Mouse (Mus musculus) urinary bladder, postnatal 25 days (tissue): ENCODE data around the gene Sema3b.
A peak's percentile ranks its signal among the peaks of the same experiment; 100 is the strongest.
"Not testable (repeated sequence)": the region's sequence is repeated elsewhere in the genome, so short reads cannot be mapped to it uniquely, and the experiment has no call there.

ENCODE experiments used
- DNase-seq: peaks from one replicate; pipeline ENCODE4 v3.0.0; 2022; ENCODE audit warnings: low spot score

Sema3b gene

DNA sequence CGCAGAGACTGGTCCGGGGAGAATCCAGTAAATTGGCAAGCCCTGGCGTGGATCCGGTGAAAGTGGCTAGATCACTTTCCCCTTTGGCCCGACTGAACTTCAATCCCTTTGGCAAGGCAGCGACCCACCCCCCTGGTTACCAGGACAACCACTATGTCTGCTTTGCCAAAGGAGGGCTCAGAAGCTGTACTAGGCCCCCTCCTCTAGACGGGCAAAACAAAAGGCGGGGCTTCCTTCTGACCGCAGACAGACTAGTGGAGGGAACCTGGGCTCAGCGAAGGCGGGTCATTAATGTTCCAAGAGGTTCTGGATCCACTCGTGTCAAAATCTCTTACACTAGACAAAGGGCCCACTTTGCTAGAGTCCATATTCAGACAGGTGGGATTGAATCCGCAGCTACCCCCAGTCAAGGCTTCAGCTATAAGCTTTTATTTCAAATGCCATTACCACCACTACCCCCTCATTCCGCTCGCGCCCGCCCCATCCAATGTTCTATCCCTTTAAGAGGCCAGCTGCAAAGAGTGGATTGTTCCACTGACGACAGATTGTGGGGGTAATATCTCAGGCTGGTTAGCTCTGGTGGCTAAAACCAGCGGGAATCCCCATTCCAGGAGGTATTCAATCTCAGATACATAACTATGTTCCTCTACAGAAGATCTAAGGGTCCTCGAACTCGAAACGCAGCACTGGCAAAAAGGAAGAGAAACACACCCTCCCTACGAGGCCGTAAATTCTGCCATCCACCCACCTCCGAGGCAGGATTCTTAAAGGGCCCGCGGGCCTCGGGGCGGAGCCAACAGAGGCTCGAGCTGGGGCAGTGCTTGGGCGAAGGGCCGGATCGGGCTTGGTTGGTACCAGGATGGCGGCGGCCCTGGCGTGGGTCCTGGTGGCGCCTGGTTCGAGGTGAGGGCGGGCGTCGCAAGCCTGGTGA, 40.4 kb downstream of the Sema3b start:
- peak; percentile 79 for DNase-seq

DNA sequence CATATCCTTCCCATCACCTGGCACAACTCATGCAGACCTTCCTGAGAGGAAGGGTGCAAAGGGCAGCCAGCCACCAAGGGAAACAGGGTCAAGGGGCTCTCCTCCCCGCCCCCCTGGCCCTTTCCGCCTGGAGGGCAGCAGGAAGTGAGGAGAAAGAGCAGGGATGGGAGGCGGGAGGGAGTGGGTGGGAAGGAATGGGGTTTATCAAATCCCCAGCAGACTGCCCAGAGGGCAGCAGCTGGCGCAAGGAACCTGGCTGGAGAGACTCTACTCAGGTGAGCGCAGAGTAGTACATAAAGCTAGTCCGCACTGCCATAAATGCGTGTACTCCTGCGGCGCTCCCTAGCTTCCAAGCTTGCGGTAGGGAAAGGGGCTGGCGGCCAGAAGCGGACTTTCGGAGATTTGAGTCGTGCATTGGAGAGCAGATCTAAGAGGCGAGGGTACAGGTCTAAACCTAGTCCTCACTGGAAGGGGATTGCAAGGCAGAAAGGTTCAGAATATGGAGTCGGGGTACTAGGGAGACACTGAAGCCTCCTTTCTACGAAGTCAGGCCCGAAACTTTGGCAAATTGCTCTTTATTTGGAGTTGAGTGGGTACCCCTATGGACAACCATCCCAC, 41.2 kb downstream of the Sema3b start, which contains the start of gene Hyal2:
TSS of gene Hyal2 (plus strand) at position 244 of the 618 bp plus-strand sequence.
- no peak for DNase-seq

DNA sequence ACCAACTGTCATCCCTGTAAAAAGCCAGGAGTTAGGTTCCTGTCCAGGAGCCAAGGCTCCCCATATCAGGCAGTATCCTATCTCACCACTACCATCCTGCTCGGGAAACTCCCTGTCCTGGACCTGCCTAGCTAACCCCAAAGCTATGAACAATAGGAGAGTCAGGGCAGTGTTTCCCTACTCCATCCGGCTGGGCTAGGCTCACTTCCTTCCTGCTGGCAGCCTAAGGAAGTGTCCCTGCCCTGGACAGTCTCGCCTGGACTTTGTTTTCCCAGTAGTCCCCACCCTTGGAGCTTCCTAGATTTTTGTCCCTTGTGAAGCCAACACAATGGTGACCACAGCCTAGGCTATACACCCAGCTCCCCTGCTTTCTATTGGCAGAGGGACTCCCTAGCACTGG, 42.2 kb downstream of the Sema3b start:
- no peak for DNase-seq

DNA sequence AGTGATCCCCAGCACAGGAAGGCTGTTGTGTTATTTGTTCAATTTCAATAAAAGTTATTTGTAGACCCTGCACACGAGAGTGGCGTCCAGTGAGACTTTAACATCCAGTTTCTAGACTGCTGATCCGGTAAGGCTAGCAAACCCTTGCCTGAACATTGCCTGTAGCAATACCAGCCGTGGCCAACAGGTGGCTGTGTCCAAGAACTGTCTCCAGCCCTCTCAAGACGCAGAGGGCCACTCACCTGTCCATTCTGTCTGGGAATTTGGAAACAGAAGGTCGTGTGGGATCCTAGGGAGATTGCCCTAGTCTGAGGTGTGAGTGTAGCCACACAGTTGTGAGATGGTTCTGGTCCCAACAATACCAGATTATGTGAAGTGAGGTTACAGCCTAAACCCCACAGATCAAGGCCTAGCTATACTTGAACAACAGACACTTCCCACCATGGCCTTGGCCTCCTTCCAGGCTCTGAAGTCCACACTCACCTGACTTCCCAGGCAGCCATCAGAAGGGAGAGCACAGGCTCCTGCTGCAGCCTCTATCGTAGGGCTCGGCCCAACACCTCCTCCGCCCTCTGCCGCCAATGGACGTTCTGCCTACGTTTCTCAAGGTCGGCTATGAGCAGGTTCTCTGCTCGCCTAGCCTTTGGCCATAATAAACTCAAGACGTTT, 42.9 kb downstream of the Sema3b start:
- DNase-seq: peak; percentile 82

GRCm38 (mm10) chr9:107565556-107565955, 43.5 kb downstream of the Sema3b start:
- not testable (repeated sequence) for DNase-seq

GRCm38 (mm10) chr9:107563029-107563581, 45.9 kb downstream of the Sema3b start, which contains the start of gene Tusc2:
Gene Tusc2 (plus strand): TSS chr9:107563255.
- DNase-seq: peak; percentile 87

- no peak for DNase-seq
These were observed 52.7 kb downstream of the Sema3b start for GRCm38 (mm10) chr9:107556346-107556745.

GRCm38 (mm10) chr9:107555701-107556100, 53.3 kb downstream of the Sema3b start:
- no peak for DNase-seq

DNA sequence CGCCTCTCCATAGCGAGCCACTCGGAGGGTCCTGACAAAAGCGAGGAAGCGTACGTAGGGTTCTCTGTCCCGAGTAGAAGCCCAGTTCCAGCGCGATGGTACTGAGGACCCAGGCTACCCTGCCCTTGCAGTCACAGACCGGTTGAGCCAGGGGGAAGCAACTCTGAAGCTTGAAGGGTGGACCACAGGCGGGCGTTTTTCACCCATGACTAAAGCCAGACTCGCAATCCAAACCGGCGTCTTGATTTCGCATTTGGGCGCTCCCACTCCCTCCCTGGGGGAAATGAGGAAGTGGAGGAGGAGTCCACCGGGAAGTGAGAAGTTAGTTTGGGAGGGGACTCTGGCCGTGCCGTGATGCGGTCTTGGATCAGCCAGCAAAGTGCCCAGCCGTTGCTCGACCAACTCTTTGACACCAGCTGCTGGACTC, 54.0 kb downstream of the Sema3b start:
- no peak for DNase-seq

DNA sequence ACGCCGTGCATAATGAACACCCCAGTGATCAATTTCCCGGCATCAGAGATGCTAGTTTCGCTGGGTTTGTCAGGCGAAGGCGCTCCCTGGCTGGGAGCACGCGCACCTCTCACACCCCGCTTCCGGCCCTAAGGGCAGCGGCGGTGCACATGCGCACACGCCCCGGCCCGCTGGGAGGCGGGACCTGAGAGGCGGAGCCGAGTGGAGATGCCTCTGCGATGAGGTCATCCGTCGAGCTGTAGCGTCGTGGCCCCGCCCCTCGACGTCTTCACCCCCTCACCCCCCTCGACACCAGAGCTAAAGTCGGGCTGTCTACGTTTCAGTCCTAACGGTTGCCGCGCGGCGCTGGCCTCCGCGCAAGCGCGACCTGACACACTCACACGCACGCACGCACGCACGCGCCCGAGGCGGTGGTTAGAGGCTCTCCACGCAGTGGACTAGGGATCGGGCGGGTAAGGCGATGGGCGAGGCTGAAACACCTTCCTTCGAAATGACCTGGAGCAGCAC, 54.7 kb downstream of the Sema3b start:
- peak; percentile 91 for DNase-seq

- no peak for DNase-seq
These were observed 55.3 kb downstream of the Sema3b start for GRCm38 (mm10) chr9:107553541-107554318.

GRCm38 (mm10) chr9:107552690-107553393, 56.2 kb downstream of the Sema3b start:
- no peak for DNase-seq

DNA sequence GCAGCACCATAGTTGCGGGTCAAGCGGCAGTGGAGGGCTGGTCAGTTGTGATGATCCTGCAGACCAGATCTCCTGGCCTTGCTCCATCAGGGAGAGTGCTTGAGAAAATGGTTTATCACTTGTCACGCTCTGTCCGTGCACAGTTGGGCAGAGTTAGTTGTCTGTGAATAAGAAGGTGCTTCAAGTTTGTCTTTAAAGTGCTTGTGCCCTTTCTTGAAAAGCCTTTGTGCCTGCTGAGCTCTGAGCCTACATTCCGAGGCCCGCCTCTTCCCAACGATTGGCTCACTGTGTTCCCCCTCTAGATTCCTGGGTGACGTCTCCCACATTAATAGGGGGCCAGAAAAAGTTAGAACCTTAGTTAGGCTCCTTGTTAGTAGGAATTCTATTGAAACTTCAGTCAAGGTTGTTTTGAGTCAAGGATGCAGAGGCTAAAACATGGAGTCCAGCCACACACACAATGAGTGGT, 57.1 kb downstream of the Sema3b start:
- no peak for DNase-seq

- DNase-seq: no peak
These were observed 57.7 kb downstream of the Sema3b start, which contains the start of gene Rassf1 for GRCm38 (mm10) chr9:107551117-107551889. Gene Rassf1 (plus strand): TSS chr9:107551555.

DNA sequence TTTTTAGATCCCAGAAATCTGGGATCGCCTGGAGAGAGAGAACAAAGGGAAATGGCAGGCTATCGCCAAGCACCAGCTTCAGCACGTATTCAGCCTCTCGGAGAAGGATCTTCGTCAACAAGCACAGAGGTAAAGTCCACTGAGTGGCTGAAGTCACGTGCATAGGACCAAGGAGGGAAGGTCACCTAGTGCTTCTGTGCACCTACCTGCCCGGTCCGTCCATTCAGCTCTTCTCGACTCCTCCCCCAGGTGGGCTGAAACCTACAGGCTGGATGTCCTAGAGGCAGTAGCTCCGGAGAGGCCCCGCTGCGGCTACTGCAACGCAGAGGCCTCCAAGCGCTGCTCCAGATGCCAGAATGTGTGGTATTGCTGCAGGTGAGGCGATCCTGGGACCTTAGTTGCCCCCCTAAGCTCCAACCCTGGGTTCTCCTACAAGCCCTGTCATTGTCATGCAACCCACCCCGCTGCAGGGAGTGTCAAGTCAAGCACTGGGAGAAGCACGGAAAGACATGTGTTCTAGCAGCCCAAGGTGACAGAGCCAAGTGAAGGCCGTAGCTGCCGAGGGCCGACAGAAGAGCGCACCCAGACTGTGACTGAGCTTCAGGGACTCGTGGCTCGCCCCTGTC, 58.4 kb downstream of the Sema3b start:
- no peak for DNase-seq

DNA sequence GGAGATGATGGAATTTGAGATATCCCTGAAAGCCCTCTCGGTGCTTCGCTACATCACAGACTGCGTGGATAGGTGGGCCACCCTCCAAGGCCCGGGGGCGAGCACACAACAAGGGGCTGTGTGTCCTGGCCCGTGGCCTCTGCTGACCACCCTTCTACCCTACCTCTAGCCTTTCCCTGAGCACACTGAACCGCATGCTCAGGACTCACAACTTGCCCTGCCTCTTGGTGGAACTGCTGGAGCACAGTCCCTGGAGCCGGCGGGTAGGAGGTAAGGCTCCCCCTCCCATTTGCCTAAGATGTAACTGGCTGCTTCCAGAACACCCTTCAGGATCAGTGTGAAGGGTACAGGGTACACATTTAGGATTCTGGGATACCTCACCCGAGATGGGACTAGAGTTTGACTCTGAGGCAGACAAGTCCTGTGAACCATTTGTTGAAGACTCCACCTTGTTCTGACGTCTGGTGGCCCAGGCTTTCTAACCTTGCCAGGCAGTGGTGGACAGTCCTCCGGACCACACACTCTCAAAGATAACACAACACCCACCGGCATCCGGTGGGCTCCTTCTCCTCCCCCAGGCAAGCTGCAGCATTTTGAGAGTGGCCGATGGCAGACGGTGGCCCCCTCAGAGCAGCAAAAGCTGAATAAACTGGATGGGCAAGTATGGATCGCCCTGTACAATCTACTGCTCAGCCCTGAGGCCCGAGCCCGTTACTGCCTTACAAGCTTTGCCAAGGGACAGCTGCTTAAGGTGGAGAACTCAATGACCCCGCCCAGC, 59.5 kb downstream of the Sema3b start:
- DNase-seq: no peak

GRCm38 (mm10) chr9:107548820-107549219, 60.2 kb downstream of the Sema3b start:
- DNase-seq: no peak

GRCm38 (mm10) chr9:107547957-107548356, 61.1 kb downstream of the Sema3b start:
- no peak for DNase-seq
